17 mouse cellular contexts compared by ENCODE assay signal in the genomic region with DNA sequence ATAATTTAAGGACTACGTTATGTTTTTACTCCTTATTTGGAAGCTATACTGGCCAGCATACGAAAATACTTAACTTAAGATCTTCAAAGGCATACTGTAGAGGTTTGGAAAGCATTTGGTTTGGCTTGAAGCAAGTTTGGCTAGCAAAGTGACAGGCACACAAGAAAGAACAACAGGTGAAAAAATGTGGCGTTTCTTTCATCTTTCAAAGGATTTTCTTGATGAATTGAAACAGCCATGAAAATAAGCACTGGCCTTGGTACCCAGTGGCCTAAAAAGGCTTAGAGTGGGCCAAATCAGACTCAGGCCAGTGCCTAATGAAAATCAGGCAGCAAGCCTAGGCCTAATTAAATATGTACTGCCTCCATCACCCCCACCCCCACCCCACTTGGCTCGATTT.
DNase-seq lines count a peak whose midpoint lies in the region; ATAC-seq and TF ChIP-seq lines count a peak whose summit lies in the region.
"Had no signal": no experiment of that assay in that cellular context is flagged by ENCODE, and none has a peak within 500 bp of the region (broad histone marks: within the 10 kb centered on the region; RNA-seq: fewer than 3 reads in every experiment).

No protein-coding gene starts in this region.

- no peaks in the 10 kb centered on the region for H3K4me1 ChIP-seq in forebrain, embryonic 14.5 days (ENCODE audit: control insufficient read depth, insufficient read depth, low read length)
- H3K4me1 ChIP-seq in forebrain, embryonic 10.5 days, result peaks cover 3% of the 10 kb centered on the region
- H3K4me1 ChIP-seq in heart, postnatal 0 days (ENCODE audit: control insufficient read depth, insufficient read depth), result peaks cover 15% of the 10 kb centered on the region; the same call in 1 of the 2 replicates
- H3K4me1 ChIP-seq in lung, embryonic 15.5 days, result peaks cover 8% of the 10 kb centered on the region; the same call in 1 of the 2 replicates
- H3K4me1 ChIP-seq: hindbrain, embryonic 13.5 days; midbrain, embryonic 10.5 days had no signal

- no peaks in the 10 kb centered on the region for H3K27me3 ChIP-seq in forebrain, embryonic 14.5 days (replicated peaks; ENCODE audit: control insufficient read depth, insufficient read depth, low read length)
- H3K27me3 ChIP-seq in forebrain, embryonic 10.5 days (ENCODE audit: poor library complexity, severe bottlenecking), result no peaks in the 10 kb centered on the region
- no peaks in the 10 kb centered on the region for H3K27me3 ChIP-seq in heart, postnatal 0 days (ENCODE audit: control insufficient read depth, insufficient read depth, low read length)
- no peaks in the 10 kb centered on the region for H3K27me3 ChIP-seq in lung, embryonic 15.5 days
- H3K27me3 ChIP-seq: hindbrain, embryonic 13.5 days; limb, embryonic 12.5 days had no signal

- H3K27ac ChIP-seq in forebrain, embryonic 14.5 days (ENCODE audit: low read depth, low read length), result no peak overlapping the region
- H3K27ac ChIP-seq in forebrain, embryonic 10.5 days, result no peak overlapping the region
- H3K27ac ChIP-seq in heart, postnatal 0 days (ENCODE audit: low read depth), result peak overlapping the region; percentile 41; the same call in 1 of the 2 replicates
- H3K27ac ChIP-seq in lung, embryonic 15.5 days, result peak overlapping the region; percentile 53; the same call in 1 of the 2 replicates
- H3K27ac ChIP-seq: hindbrain, embryonic 13.5 days; midbrain, embryonic 10.5 days had no signal

- no peak overlapping the region for H3K4me2 ChIP-seq in forebrain, embryonic 14.5 days (ENCODE audit: low read length)
- H3K4me2 ChIP-seq in heart, postnatal 0 days (ENCODE audit: low read depth, low read length), result no peak overlapping the region
- no peak overlapping the region for H3K4me2 ChIP-seq in lung, embryonic 15.5 days
- H3K4me2 ChIP-seq: hindbrain, embryonic 13.5 days; limb, embryonic 12.5 days had no signal

- H3K36me3 ChIP-seq in forebrain, embryonic 14.5 days (ENCODE audit: control insufficient read depth, insufficient read depth, low read length), result no peaks in the 10 kb centered on the region
- H3K36me3 ChIP-seq in forebrain, embryonic 10.5 days (replicated peaks), result no peaks in the 10 kb centered on the region
- no peaks in the 10 kb centered on the region for H3K36me3 ChIP-seq in heart, postnatal 0 days (replicated peaks; ENCODE audit: control insufficient read depth, insufficient read depth, low read length)
- H3K36me3 ChIP-seq in lung, embryonic 15.5 days, result no peaks in the 10 kb centered on the region
- H3K36me3 ChIP-seq: hindbrain, embryonic 13.5 days; limb, embryonic 12.5 days; midbrain, embryonic 10.5 days had no signal

- WGBS in forebrain, embryonic 14.5 days, result 31% methylated on average over 4 of the region's 4 CpGs
- WGBS in forebrain, embryonic 10.5 days, result 59% methylated on average over 4 of the region's 4 CpGs
- 60% methylated on average over 4 of the region's 4 CpGs for WGBS in heart, postnatal 0 days
- WGBS in lung, embryonic 15.5 days, result 44% methylated on average over 4 of the region's 4 CpGs

- H3K4me3 ChIP-seq in forebrain, embryonic 14.5 days (ENCODE audit: low read depth, low read length), result no peak overlapping the region
- no peak overlapping the region for H3K4me3 ChIP-seq in forebrain, embryonic 10.5 days
- no peak overlapping the region for H3K4me3 ChIP-seq in heart, postnatal 0 days (ENCODE audit: low read depth, low read length)
- no peak overlapping the region for H3K4me3 ChIP-seq in lung, embryonic 15.5 days
- H3K4me3 ChIP-seq: hindbrain, embryonic 13.5 days; limb, embryonic 12.5 days; midbrain, embryonic 10.5 days; myocyte had no signal

- no peak for TF ChIP-seq CTCF in heart, postnatal 0 days (IDR thresholded peaks at IDR 0.05; ENCODE audit: low read depth)

- no peak overlapping the region for H3K9ac ChIP-seq in forebrain, embryonic 14.5 days (ENCODE audit: low read length)
- no peak overlapping the region for H3K9ac ChIP-seq in heart, postnatal 0 days (replicated peaks; ENCODE audit: low read depth, low read length)
- no peak overlapping the region for H3K9ac ChIP-seq in lung, embryonic 15.5 days
- H3K9ac ChIP-seq: hindbrain, embryonic 13.5 days; limb, embryonic 12.5 days had no signal

- TF ChIP-seq EP300 in heart, postnatal 0 days (IDR thresholded peaks at IDR 0.05; ENCODE audit: low read depth), result no peak

- DNase-seq in forebrain, embryonic 14.5 days (ENCODE audit: low spot score), result peak; percentile 85
- no peak for DNase-seq in forebrain, embryonic 10.5 days (ENCODE audit: extremely low spot score, low spot score)
- no peak for DNase-seq in heart, postnatal 0 days (ENCODE audit: low spot score)
- DNase-seq in heart, postnatal 14 days, result no peak
- no peak for DNase-seq in lung, postnatal 36 days
- DNase-seq in forelimb bud, embryonic 11.5 days (ENCODE audit: low read depth, low spot score), result peak; percentile 50
- DNase-seq in adrenal gland, adult 2 months, result no peak
- DNase-seq: cerebellum, adult 9-10 months; gastrocnemius, postnatal 25 days; kidney, adult 18-20 months; right cerebral cortex, postnatal 25 days; thymus, adult 2 months had no signal

- no peaks in the 10 kb centered on the region for H3K9me3 ChIP-seq in forebrain, embryonic 14.5 days (replicated peaks; ENCODE audit: control insufficient read depth, low read length)
- H3K9me3 ChIP-seq in forebrain, embryonic 10.5 days, result no peaks in the 10 kb centered on the region; the same call in 1 of the 2 replicates
- H3K9me3 ChIP-seq in heart, postnatal 0 days (replicated peaks; ENCODE audit: control insufficient read depth, low read length), result no peaks in the 10 kb centered on the region
- H3K9me3 ChIP-seq in lung, embryonic 15.5 days, result no peaks in the 10 kb centered on the region
- H3K9me3 ChIP-seq: hindbrain, embryonic 13.5 days; limb, embryonic 12.5 days; midbrain, embryonic 10.5 days had no signal

- peak; percentile 78; the same call in 1 of the 2 replicates for ATAC-seq in forebrain, embryonic 14.5 days
- no peak for ATAC-seq in heart, postnatal 0 days (ENCODE audit: insufficient read depth, low read depth)
- no peak for ATAC-seq in lung, embryonic 15.5 days (ENCODE audit: borderline replicate concordance, extremely low read depth, low FRiP score, low TSS enrichment)

- intact Hi-C loops in heart, postnatal 14 days (cut with DNase I), result no loop called here

Comparison
In these comparisons a context has a peak if more than half of its experiments do, and no peak if none do; other contexts are left out.
1. DNase-seq: peak in forebrain, embryonic 14.5 days (single experiment) and forelimb bud, embryonic 11.5 days (single experiment); none in forebrain, embryonic 10.5 days (single experiment), heart, postnatal 0 days (single experiment), heart, postnatal 14 days (0 of 2), lung, postnatal 36 days (single experiment) and adrenal gland, adult 2 months (single experiment).
2. H3K27ac ChIP-seq: peak in heart, postnatal 0 days (single experiment) and lung, embryonic 15.5 days (single experiment); none in forebrain, embryonic 14.5 days (single experiment) and forebrain, embryonic 10.5 days (single experiment).